Mouse (Mus musculus): ENCODE measurements at regions not wholly inside any gene's neighbourhood (a gene's known extent, or its start where the extent isn't known, plus 50 kb on each side); places are given as distances from the start of the nearest gene placed in this dataset.

DNA sequence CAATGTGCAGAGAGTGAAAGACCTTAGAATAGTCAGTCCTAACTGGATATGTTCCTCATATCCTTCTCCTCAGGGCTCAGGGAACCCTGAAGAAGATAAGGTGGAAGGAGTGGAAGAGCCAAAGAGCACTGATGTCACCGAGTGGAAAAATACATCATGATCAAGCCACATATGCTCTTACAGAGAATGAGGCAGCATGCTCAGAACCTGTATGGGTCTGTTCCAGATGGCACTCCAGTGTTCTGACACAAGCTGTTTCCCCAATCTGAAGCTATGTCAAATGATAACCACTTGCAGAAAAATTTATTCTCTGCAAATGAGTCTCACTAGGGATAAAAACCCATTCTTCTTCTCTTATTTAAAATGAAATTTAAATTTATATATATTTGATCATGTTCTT, 572.6 kb upstream of the Robo2 start:
- peak; percentile 30 to 79 for DNase-seq (ENCODE audit: low spot score in 2 of 2)

- no peak for DNase-seq (ENCODE audit: low spot score in 2 of 2)
Observed at GRCm38 (mm10) chr16:74966099-74966498, 554.5 kb upstream of the Robo2 start.

- DNase-seq (ENCODE audit: low spot score in 2 of 2): no peak
Observed at GRCm38 (mm10) chr16:74929739-74930138, 518.1 kb upstream of the Robo2 start.

DNA sequence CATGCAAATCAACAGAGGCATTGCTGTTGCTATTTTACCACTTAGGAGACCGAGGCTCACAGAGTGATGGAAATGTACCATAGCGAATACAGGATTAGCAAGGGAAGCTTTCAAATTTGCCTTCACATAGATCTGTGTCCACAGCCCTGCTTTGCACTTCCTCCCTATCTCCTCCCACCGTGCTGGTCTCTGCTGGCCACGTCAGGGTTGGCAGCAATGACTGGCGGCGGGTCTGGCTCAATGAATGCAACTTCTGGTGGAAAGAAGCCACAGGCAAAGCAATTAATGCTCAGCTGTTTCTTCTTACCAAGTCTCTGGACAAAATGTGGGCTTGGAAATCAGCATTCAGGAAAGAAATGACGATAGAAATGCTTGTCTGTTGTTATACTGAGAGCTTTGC, 489.2 kb upstream of the Robo2 start:
- peak; percentile 25 to 31 for DNase-seq (ENCODE audit: low spot score in 2 of 2)

- no peak for DNase-seq (ENCODE audit: low spot score in 2 of 2)
Observed at GRCm38 (mm10) chr16:74887724-74888123, 476.1 kb upstream of the Robo2 start.

GRCm38 (mm10) chr16:74878603-74879002, 467.0 kb upstream of the Robo2 start:
- DNase-seq (ENCODE audit: low spot score in 2 of 2): no peak

DNA sequence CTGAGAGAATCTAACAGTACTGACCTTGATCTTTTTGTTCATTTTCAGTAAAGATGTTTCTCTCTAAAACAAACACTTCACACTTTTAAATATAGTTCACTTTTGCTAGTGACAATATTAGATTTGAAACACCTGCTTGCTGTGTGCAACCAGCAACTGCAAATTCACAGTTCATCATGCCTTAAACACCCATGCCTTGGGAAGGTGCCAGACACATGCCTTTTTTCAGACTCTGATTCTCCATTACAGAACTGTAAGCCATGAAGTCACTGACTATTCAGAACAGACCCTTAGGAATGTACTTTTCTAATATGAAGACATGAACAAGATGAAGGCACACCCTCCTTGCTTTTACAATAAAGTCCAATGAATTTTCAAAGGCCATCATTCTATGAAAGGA, 462.1 kb upstream of the Robo2 start:
- peak in 1 of 2 experiments; percentile 43 for DNase-seq (ENCODE audit: low spot score in 2 of 2)

- DNase-seq (ENCODE audit: low spot score in 2 of 2): no peak
Observed at GRCm38 (mm10) chr16:74857752-74858151, 446.1 kb upstream of the Robo2 start.

GRCm38 (mm10) chr16:74840006-74840405, 428.4 kb upstream of the Robo2 start:
- DNase-seq (ENCODE audit: low spot score in 2 of 2): no peak

GRCm38 (mm10) chr16:74814386-74814785, 402.8 kb upstream of the Robo2 start:
- no peak for DNase-seq (ENCODE audit: low spot score in 2 of 2)

- no peak for DNase-seq (ENCODE audit: low spot score in 2 of 2)
Observed at GRCm38 (mm10) chr16:74809154-74809825, 397.7 kb upstream of the Robo2 start.

DNA sequence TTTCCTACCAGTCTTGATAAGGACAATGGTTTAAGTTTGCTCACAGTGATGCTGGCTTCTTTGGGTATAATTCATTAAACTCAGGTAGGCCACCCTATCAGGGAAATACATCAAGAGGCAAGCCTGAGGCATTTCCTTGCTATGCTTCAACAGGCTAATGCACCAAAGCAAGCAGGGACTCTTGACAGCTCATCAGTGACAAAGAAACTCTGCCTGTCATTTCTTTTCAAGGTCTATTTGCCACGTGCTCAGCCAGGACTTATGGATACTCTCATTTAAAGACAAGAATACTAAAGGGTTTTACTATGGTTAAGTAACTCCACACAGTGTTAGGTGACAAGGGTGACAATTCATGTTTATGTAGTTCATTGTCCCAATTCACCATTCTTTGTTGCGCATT, 395.1 kb upstream of the Robo2 start:
- no peak for DNase-seq (ENCODE audit: low spot score in 2 of 2)

- DNase-seq (ENCODE audit: low spot score in 2 of 2): peak in 1 of 2 experiments; percentile 47
Observed at GRCm38 (mm10) chr16:74801296-74801695, 389.7 kb upstream of the Robo2 start.

GRCm38 (mm10) chr16:74796303-74796653, 384.7 kb upstream of the Robo2 start:
- no peak for DNase-seq (ENCODE audit: low spot score in 2 of 2)

- no peak for DNase-seq (ENCODE audit: low spot score in 2 of 2)
Observed at GRCm38 (mm10) chr16:74795360-74796302, 384.0 kb upstream of the Robo2 start.

DNA sequence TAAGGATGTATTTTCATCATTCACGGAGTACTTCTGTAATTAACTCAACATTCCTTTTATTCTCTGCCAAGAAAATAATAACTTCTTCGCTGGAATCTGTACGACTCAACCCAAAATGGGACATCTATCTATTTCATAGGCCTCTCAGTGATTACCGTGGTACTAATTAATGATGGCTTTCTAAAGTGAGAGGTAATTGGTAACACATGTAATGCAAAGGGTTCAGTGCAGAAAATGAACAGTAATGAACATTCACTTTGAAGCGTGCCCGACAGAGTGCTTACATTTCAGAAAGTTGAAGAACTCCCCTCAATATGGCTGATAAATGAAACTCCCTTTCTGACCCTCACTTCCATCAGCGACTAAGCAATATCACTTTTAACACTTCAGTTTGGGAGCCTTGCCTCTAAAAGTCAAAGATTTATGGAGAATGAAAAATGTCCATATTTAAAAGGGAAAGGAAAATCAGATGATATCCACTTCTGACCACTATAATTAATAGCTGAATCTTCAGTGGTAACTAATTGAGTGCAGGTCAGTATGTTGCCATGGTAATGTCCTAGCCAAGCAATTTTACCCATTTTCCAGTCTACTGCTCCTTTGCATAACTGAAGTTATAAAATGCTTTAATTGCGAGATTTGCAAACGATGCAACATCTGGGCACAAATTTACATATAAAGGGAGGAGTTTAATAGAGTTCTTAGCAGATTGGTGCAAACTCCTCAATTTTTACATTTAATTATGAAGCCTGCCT, 373.9 kb upstream of the Robo2 start:
- DNase-seq (ENCODE audit: low spot score in 2 of 2): no peak

- no peak for DNase-seq (ENCODE audit: low spot score in 2 of 2)
Observed at GRCm38 (mm10) chr16:74780388-74780787, 368.8 kb upstream of the Robo2 start.

GRCm38 (mm10) chr16:74768264-74768663, 356.6 kb upstream of the Robo2 start:
- no peak for DNase-seq (ENCODE audit: low spot score in 2 of 2)

GRCm38 (mm10) chr16:74756720-74757345, 345.2 kb upstream of the Robo2 start:
- no peak for DNase-seq (ENCODE audit: low spot score in 2 of 2)

GRCm38 (mm10) chr16:74750900-74751299, 339.3 kb upstream of the Robo2 start:
- DNase-seq (ENCODE audit: low spot score in 2 of 2): no peak

- no peak for DNase-seq (ENCODE audit: low spot score in 2 of 2)
Observed at GRCm38 (mm10) chr16:74749006-74749405, 337.4 kb upstream of the Robo2 start.
